Mouse (Mus musculus) gastrocnemius, adult 18-20 months (tissue): ENCODE measurements around the gene Birc3. TPM values are rescaled to one million over a fixed set of nuclear protein-coding genes. Genes with fewer than 3 reads are reported as not detected.

Experiments used
- DNase-seq: peaks from one replicate; pipeline ENCODE4 v3.0.0; 2021; ENCODE audit warnings: low spot score
- total RNA-seq, 2 experiments: library from RNA; stranded (reverse); gene quantifications; 2 replicates each; pipeline ENCODE4 v1.2.3; 2021

The Birc3 gene
- total RNA-seq, 2 experiments from 2014 or later = 7.4 to 10.3 TPM

DNA sequence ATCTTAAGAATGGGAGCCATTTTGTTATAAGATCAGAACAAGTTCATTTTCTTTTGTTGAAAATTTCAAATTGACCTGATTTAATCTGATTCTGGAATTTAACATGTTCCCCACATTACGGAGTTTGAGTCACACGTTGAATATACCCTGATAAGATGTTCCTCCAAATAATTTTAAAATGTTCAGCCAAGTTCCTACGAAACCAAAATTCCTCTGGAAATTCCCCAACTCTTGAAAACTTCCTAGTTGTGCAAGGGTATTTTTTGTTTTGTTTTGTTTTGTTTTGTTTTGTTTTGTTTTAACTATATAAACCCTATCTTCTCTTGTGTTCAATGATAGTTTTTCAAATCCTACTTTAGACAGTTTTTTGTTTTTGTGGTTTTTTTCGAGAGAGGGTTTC is 44.3 kb downstream of the Birc3 start:
- peak; percentile 35 for DNase-seq

DNA sequence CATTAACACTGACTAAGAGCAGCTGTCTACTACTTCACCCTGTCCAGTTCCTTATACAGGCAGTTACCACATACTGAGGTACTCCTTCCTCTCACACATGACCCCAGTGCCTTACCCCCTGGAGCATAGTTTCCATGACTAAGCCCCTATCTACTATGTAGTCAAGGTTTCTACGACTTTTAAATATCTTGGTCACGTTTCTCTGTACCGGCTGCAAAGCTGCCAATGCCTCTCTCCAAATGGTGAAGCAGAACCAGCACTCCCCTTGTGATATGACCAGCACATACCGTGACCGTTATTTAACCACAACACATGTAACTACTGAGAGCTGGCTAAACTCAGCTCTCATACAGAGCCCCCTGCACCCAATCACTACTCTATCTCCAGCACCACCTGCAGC is 48.1 kb downstream of the Birc3 start:
- no peak for DNase-seq

DNA sequence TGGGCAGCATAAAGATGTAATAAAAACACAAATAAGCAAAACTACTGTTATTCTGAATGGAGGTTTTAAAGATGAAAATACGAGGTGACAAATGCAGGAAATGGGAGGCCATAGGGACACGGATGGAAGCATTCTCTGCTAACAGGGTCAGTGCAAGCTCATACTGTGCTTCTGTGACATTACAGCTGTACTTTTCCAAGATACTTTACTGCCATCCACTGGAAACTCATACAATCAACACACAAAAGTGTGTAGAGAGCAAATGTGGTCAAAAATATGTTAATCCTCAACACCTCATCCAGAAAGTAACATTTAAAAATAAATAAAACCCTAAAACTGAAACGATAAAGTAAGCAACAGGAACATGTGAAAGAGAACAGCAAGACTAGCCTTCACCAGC is 50.2 kb downstream of the Birc3 start:
- DNase-seq = no peak

DNA sequence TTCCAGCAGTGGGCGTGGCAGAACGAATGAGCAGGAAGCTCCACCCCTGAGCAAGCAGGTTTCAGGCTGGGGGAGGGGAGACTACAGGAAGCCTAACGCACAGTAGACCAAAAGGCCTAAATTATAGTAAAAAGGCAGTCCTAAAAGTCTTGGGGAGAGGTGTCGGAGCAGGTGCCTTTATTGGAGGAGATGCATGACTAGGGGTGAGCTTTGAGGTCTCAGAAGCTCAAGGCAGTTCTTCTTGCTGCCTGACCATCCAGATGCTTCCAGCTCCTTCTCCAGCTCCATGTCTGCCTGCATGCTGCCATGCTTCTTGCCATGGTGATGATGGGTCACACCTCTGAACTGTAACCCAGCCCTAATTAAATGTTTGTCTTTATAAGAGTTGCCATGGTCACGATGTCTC is 67.9 kb downstream of the Birc3 start:
- DNase-seq = no peak

Other genes with a start within 250 kb of the Birc3 start
- not detected for gene Mmp20, start 245.0 kb downstream of the Birc3 start, total RNA-seq
- gene Mmp7, start 181.1 kb downstream of the Birc3 start, total RNA-seq = not detected
- gene Tmem123, start 109.1 kb downstream of the Birc3 start, total RNA-seq = 10 to 100 TPM; 23.2 to 24.6 TPM
- gene Birc2, start 36.1 kb downstream of the Birc3 start, total RNA-seq = 10 to 100 TPM; 17.5 to 21.1 TPM
- gene Yap1, start 131.4 kb upstream of the Birc3 start, total RNA-seq = 10 to 100 TPM; 36.9 to 40.5 TPM
- gene Cfap300, start 169.6 kb upstream of the Birc3 start, total RNA-seq = under 1 TPM; 0.50 to 0.64 TPM